Mouse (Mus musculus): Measurements from ENCODE around the gene Dbp. TPM values are rescaled to one million over a fixed set of nuclear protein-coding genes. Genes with fewer than 3 reads are reported as not detected.

The Dbp gene
- polyA plus RNA-seq, 1 experiment: 85.6 TPM

GRCm38 (mm10) chr7:45721642-45722347 is 16.9 kb downstream of the Dbp start:
- Histone ChIP-seq H3K4me1 (ENCODE audit: control insufficient read depth, insufficient read depth, low read length) (peaks cover 3% of the 10 kb centered on the region; the same call in 1 of the 2 replicates), H3K27ac (ENCODE audit: insufficient read depth, low read depth, low read length) (no peak overlapping the region), H3K4me3 (ENCODE audit: insufficient read depth, low read length) (no peak overlapping the region)
- TF ChIP-seq CTCF (IDR thresholded peaks at IDR 0.05; ENCODE audit: low read depth, low read length) (no peak), POLR2A (IDR thresholded peaks at IDR 0.05; ENCODE audit: borderline replicate concordance, low read depth, low read length) (no peak)

- peaks cover 3% of the 10 kb centered on the region; the same call in 1 of the 2 replicates for H3K4me1 ChIP-seq (ENCODE audit: control insufficient read depth, insufficient read depth, low read length)
- H3K4me3 ChIP-seq (ENCODE audit: insufficient read depth, low read length): no peak overlapping the region
- no peak overlapping the region for H3K27ac ChIP-seq (ENCODE audit: insufficient read depth, low read depth, low read length)
- TF ChIP-seq CTCF (IDR thresholded peaks at IDR 0.05; ENCODE audit: low read depth, low read length): no peak
- TF ChIP-seq POLR2A (IDR thresholded peaks at IDR 0.05; ENCODE audit: borderline replicate concordance, low read depth, low read length): no peak
Measured at GRCm38 (mm10) chr7:45722348-45722713, 17.4 kb downstream of the Dbp start.

- no peak overlapping the region for H3K27ac ChIP-seq (ENCODE audit: insufficient read depth, low read depth, low read length)
- H3K4me3 ChIP-seq (ENCODE audit: insufficient read depth, low read length): no peak overlapping the region
- H3K4me1 ChIP-seq (ENCODE audit: control insufficient read depth, insufficient read depth, low read length): peaks cover 3% of the 10 kb centered on the region; the same call in 1 of the 2 replicates
- no peak for TF ChIP-seq CTCF (IDR thresholded peaks at IDR 0.05; ENCODE audit: low read depth, low read length)
- no peak for TF ChIP-seq POLR2A (IDR thresholded peaks at IDR 0.05; ENCODE audit: borderline replicate concordance, low read depth, low read length)
Measured at GRCm38 (mm10) chr7:45723301-45723700, 18.4 kb downstream of the Dbp start.

- H3K27ac ChIP-seq (ENCODE audit: insufficient read depth, low read depth, low read length): no peak overlapping the region
- H3K4me1 ChIP-seq (ENCODE audit: control insufficient read depth, insufficient read depth, low read length): peaks cover 3% of the 10 kb centered on the region; the same call in 1 of the 2 replicates
- TF ChIP-seq POLR2A (IDR thresholded peaks at IDR 0.05; ENCODE audit: borderline replicate concordance, low read depth, low read length): no peak
- TF ChIP-seq CTCF (IDR thresholded peaks at IDR 0.05; ENCODE audit: low read depth, low read length): no peak
- no peak overlapping the region for H3K4me3 ChIP-seq (ENCODE audit: insufficient read depth, low read length)
Measured at GRCm38 (mm10) chr7:45723781-45724180, 18.9 kb downstream of the Dbp start.

GRCm38 (mm10) chr7:45725151-45725550 is 20.3 kb downstream of the Dbp start:
- Histone ChIP-seq H3K4me3 (ENCODE audit: insufficient read depth, low read length) (no peak overlapping the region), H3K27ac (ENCODE audit: insufficient read depth, low read depth, low read length) (no peak overlapping the region), H3K4me1 (ENCODE audit: control insufficient read depth, insufficient read depth, low read length) (no peaks in the 10 kb centered on the region)
- TF ChIP-seq CTCF (IDR thresholded peaks at IDR 0.05; ENCODE audit: low read depth, low read length): no peak
- TF ChIP-seq POLR2A (IDR thresholded peaks at IDR 0.05; ENCODE audit: borderline replicate concordance, low read depth, low read length): no peak

- TF ChIP-seq CTCF (IDR thresholded peaks at IDR 0.05; ENCODE audit: low read depth, low read length) (no peak), POLR2A (IDR thresholded peaks at IDR 0.05; ENCODE audit: borderline replicate concordance, low read depth, low read length) (no peak)
- Histone ChIP-seq H3K4me1 (ENCODE audit: control insufficient read depth, insufficient read depth, low read length) (no peaks in the 10 kb centered on the region), H3K27ac (ENCODE audit: insufficient read depth, low read depth, low read length) (no peak within 1 kb of the TSS), H3K4me3 (ENCODE audit: insufficient read depth, low read length) (no peak within 1 kb of the TSS)
Measured at GRCm38 (mm10) chr7:45725713-45726112, 20.8 kb downstream of the Dbp start, which contains the start of gene Spaca4. Gene Spaca4 (minus strand): TSS chr7:45725813.

GRCm38 (mm10) chr7:45726419-45726818 is 21.5 kb downstream of the Dbp start:
- no peak for TF ChIP-seq POLR2A (IDR thresholded peaks at IDR 0.05; ENCODE audit: borderline replicate concordance, low read depth, low read length)
- no peak for TF ChIP-seq CTCF (IDR thresholded peaks at IDR 0.05; ENCODE audit: low read depth, low read length)
- no peaks in the 10 kb centered on the region for H3K4me1 ChIP-seq (ENCODE audit: control insufficient read depth, insufficient read depth, low read length)
- H3K27ac ChIP-seq (ENCODE audit: insufficient read depth, low read depth, low read length): no peak overlapping the region
- no peak overlapping the region for H3K4me3 ChIP-seq (ENCODE audit: insufficient read depth, low read length)

GRCm38 (mm10) chr7:45727625-45728024 is 22.7 kb downstream of the Dbp start:
- TF ChIP-seq CTCF (IDR thresholded peaks at IDR 0.05; ENCODE audit: low read depth, low read length) (no peak), POLR2A (IDR thresholded peaks at IDR 0.05; ENCODE audit: borderline replicate concordance, low read depth, low read length) (no peak)

GRCm38 (mm10) chr7:45730727-45731431 is 26.0 kb downstream of the Dbp start:
- TF ChIP-seq POLR2A (IDR thresholded peaks at IDR 0.05; ENCODE audit: borderline replicate concordance, low read depth, low read length) (no peak), CTCF (IDR thresholded peaks at IDR 0.05; ENCODE audit: low read depth, low read length) (no peak)
- H3K4me3 ChIP-seq (ENCODE audit: insufficient read depth, low read length): no peak overlapping the region
- no peak overlapping the region for H3K27ac ChIP-seq (ENCODE audit: insufficient read depth, low read depth, low read length)
- H3K4me1 ChIP-seq (ENCODE audit: control insufficient read depth, insufficient read depth, low read length): no peaks in the 10 kb centered on the region

More at GRCm38 (mm10) chr7:45727625-45728024, 22.7 kb downstream of the Dbp start:
- Histone ChIP-seq H3K27ac (ENCODE audit: insufficient read depth, low read depth, low read length) (no peak overlapping the region), H3K4me1 (ENCODE audit: control insufficient read depth, insufficient read depth, low read length) (no peaks in the 10 kb centered on the region), H3K4me3 (ENCODE audit: insufficient read depth, low read length) (no peak overlapping the region)

GRCm38 (mm10) chr7:45733477-45733876 is 28.6 kb downstream of the Dbp start:
- TF ChIP-seq POLR2A (IDR thresholded peaks at IDR 0.05; ENCODE audit: borderline replicate concordance, low read depth, low read length) (no peak), CTCF (IDR thresholded peaks at IDR 0.05; ENCODE audit: low read depth, low read length) (no peak)
- Histone ChIP-seq H3K4me1 (ENCODE audit: control insufficient read depth, insufficient read depth, low read length) (no peaks in the 10 kb centered on the region), H3K27ac (ENCODE audit: insufficient read depth, low read depth, low read length) (no peak overlapping the region), H3K4me3 (ENCODE audit: insufficient read depth, low read length) (no peak overlapping the region)
